Mouse (Mus musculus) forebrain, embryonic 12.5 days (tissue): ENCODE results near the gene Opcml. TPM values are rescaled to one million over a fixed set of nuclear protein-coding genes. Genes with fewer than 3 reads are reported as not detected.

Experiments used
- ATAC-seq: fragments of 200-750 bp; cut with Nextera tagmentation; 2 replicates; pipeline ENCODE4 v1.8.0; 2017; ENCODE audit warnings: moderate TSS enrichment; ENCODE audit not compliant: low FRiP score
- H3K27ac ChIP-seq: fragments of 300-500 bp; sonication (generic); 2 replicates; pipeline ENCODE4 v1.5.1; 2016; ENCODE audit warnings: mild to moderate bottlenecking
- H3K27me3 ChIP-seq: fragments of 300-500 bp; sonication (generic); 2 replicates; pipeline ENCODE4 v1.6.1; 2016; ENCODE audit warnings: mild to moderate bottlenecking
- H3K36me3 ChIP-seq: fragments of 300-500 bp; sonication (generic); replicated peaks from 2 replicates; pipeline ENCODE4 v1.6.1; 2016; ENCODE audit warnings: mild to moderate bottlenecking
- H3K4me1 ChIP-seq: fragments of 300-500 bp; sonication (generic); 2 replicates; pipeline ENCODE4 v1.6.1; 2016
- H3K4me2 ChIP-seq: fragments of 300-500 bp; sonication (generic); 2 replicates; pipeline ENCODE4 v1.6.1; 2016; ENCODE audit warnings: mild to moderate bottlenecking, moderate library complexity
- H3K4me3 ChIP-seq: fragments of 300-500 bp; sonication (generic); replicated peaks from 2 replicates; pipeline ENCODE4 v1.5.1; 2016; ENCODE audit warnings: mild to moderate bottlenecking
- H3K9ac ChIP-seq: fragments of 300-500 bp; sonication (generic); 2 replicates; pipeline ENCODE4 v1.6.1; 2016; ENCODE audit warnings: mild to moderate bottlenecking
- H3K9me3 ChIP-seq: fragments of 300-500 bp; sonication (generic); 2 replicates; pipeline ENCODE4 v1.6.1; 2016
- WGBS: fragments of 180-500 bp; shearing (Covaris S2); methylation state at CpG from one replicate; pipeline ENCODE4 v1.1.7; 2016; 5-methylcytosine and 5-hydroxymethylcytosine counted together
- polyA plus RNA-seq: library from polyadenylated mRNA; unstranded; fragments of >200 nt; fragmentation: Nextera tagmentation; extraction: Ambion mirVana; gene quantifications from 2 replicates; pipeline ENCODE4 v1.2.1, GENCODE M21; 2016

The Opcml gene
- polyA plus RNA-seq, 1 experiment from 2014 or later = 6.2 TPM

- Histone ChIP-seq H3K27me3 (no peaks in the 10 kb centered on the region; the same call in 1 of the 2 replicates), H3K27ac (no peak overlapping the region), H3K9ac (no peak overlapping the region), H3K4me2 (no peak overlapping the region), H3K4me1 (no peaks in the 10 kb centered on the region; the same call in 1 of the 2 replicates), H3K9me3 (no peaks in the 10 kb centered on the region), H3K36me3 (no peaks in the 10 kb centered on the region), H3K4me3 (no peak overlapping the region)
- ATAC-seq = no peak
- WGBS = 93% methylated on average over 2 of the region's 2 CpGs
Measured at GRCm38 (mm10) chr9:28196550-28196949, 406.0 kb downstream of the Opcml start.

DNA sequence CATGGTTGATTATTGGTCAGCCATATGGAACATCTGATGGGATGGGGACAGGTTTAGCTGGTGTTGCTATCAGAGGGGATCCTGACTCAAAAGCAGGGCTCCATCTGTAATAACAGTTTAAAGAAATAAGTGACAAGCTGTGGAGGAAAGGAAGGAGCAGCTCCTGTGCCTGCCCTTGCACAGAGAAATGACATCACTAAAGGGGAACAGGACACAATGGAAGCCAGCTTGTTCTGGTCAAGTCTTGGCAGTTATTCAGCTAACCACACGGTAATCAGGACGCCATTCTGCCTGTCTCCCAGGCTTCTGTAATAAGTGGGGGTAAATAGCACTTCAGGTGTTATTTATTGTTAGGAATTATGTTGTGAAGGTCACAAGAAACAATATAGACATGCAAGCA, 406.5 kb downstream of the Opcml start:
- Histone ChIP-seq H3K27me3 (no peaks in the 10 kb centered on the region; the same call in 1 of the 2 replicates), H3K4me2 (no peak overlapping the region), H3K9me3 (no peaks in the 10 kb centered on the region), H3K36me3 (no peaks in the 10 kb centered on the region), H3K4me3 (no peak overlapping the region), H3K4me1 (no peaks in the 10 kb centered on the region; the same call in 1 of the 2 replicates), H3K27ac (no peak overlapping the region), H3K9ac (no peak overlapping the region)
- ATAC-seq = no peak
- 60% methylated on average over 2 of the region's 2 CpGs for WGBS

DNA sequence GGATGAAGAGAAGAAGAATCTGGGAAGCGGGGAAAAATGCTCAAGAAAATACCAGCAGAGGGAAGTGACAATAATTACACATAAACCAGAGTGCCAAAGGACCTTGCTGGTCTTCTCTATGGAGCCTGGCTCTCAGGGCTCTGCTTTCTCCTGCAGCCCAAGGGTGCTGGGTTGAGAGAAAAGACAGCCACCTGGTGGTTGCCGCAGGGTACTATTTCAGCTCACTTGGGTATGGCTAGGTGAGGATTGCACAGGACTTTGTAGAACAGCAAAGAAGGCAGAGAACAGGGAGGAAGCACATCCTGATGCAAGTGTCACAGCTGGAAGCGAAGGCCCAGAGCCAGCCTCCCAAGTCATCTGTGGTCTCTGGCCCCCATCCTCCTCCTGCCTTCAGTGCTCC, 407.1 kb downstream of the Opcml start:
- Histone ChIP-seq H3K9ac (no peak overlapping the region), H3K27me3 (no peaks in the 10 kb centered on the region; the same call in 1 of the 2 replicates), H3K27ac (no peak overlapping the region), H3K36me3 (no peaks in the 10 kb centered on the region), H3K4me1 (no peaks in the 10 kb centered on the region; the same call in 1 of the 2 replicates), H3K4me2 (no peak overlapping the region), H3K9me3 (no peaks in the 10 kb centered on the region), H3K4me3 (no peak overlapping the region)
- ATAC-seq = peak; percentile 86
- 57% methylated on average over 3 of the region's 3 CpGs for WGBS

- Histone ChIP-seq H3K9ac (no peak overlapping the region), H3K27ac (no peak overlapping the region)
Measured at GRCm38 (mm10) chr9:28198106-28198694, 407.6 kb downstream of the Opcml start.

DNA sequence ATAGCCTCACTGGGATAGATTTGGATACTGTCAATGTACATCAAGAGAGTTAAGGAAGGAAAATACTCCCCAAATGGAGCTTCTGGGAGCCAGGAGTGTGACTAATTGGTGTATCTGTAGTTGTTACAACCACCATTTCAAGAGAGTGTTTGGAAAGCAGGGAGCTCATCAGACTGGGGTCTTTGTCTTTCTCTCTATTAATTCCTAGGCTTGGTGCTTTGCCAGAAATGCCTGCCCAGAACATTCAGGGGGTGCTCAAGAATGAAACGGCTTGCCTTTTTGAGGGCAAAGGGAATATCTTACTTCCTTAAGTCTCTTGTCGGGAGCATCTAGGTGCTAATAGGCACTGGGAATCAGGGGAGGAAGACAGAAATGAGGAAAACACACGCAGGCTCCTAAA, 416.9 kb downstream of the Opcml start:
- Histone ChIP-seq H3K9me3 (no peaks in the 10 kb centered on the region), H3K9ac (no peak overlapping the region), H3K4me2 (no peak overlapping the region), H3K36me3 (no peaks in the 10 kb centered on the region), H3K27ac (no peak overlapping the region), H3K4me3 (no peak overlapping the region), H3K27me3 (no peaks in the 10 kb centered on the region), H3K4me1 (peaks cover 6% of the 10 kb centered on the region; the same call in 1 of the 2 replicates)
- WGBS = 53% methylated on average over 3 of the region's 3 CpGs
- no peak for ATAC-seq

More at GRCm38 (mm10) chr9:28198106-28198694, 407.6 kb downstream of the Opcml start:
- Histone ChIP-seq H3K27me3 (no peaks in the 10 kb centered on the region; the same call in 1 of the 2 replicates), H3K4me3 (no peak overlapping the region), H3K4me2 (no peak overlapping the region), H3K36me3 (no peaks in the 10 kb centered on the region), H3K9me3 (no peaks in the 10 kb centered on the region), H3K4me1 (no peaks in the 10 kb centered on the region; the same call in 1 of the 2 replicates)
- WGBS = 62% methylated on average over 5 of the region's 5 CpGs
- ATAC-seq = no peak

- Histone ChIP-seq H3K4me2 (no peak overlapping the region), H3K27ac (no peak overlapping the region), H3K27me3 (no peaks in the 10 kb centered on the region), H3K9me3 (no peaks in the 10 kb centered on the region), H3K9ac (no peak overlapping the region), H3K4me1 (peaks cover 6% of the 10 kb centered on the region; the same call in 1 of the 2 replicates), H3K36me3 (no peaks in the 10 kb centered on the region), H3K4me3 (no peak overlapping the region)
- no peak for ATAC-seq
- WGBS = 83% methylated on average over 1 of the region's 1 CpGs
Measured at GRCm38 (mm10) chr9:28208696-28209095, 418.1 kb downstream of the Opcml start.

GRCm38 (mm10) chr9:28211877-28212276, 421.3 kb downstream of the Opcml start:
- no peaks in the 10 kb centered on the region for H3K36me3 ChIP-seq
- no peaks in the 10 kb centered on the region for H3K27me3 ChIP-seq
- H3K4me1 ChIP-seq = peaks cover 6% of the 10 kb centered on the region; the same call in 1 of the 2 replicates
- WGBS = 14% methylated on average over 1 of the region's 1 CpGs
- no peak overlapping the region for H3K4me2 ChIP-seq
- H3K4me3 ChIP-seq = no peak overlapping the region
- H3K27ac ChIP-seq = 0 out of 2 replicates have a peak overlapping the region, but pooled peaks have one; percentile 26
- ATAC-seq = peak; percentile 87; the same call in 1 of the 2 replicates
- no peaks in the 10 kb centered on the region for H3K9me3 ChIP-seq
- no peak overlapping the region for H3K9ac ChIP-seq

- H3K9ac ChIP-seq = no peak overlapping the region
- H3K27me3 ChIP-seq = no peaks in the 10 kb centered on the region
- no peak overlapping the region for H3K4me3 ChIP-seq
- H3K27ac ChIP-seq = no peak overlapping the region
- H3K4me2 ChIP-seq = no peak overlapping the region
- H3K9me3 ChIP-seq = no peaks in the 10 kb centered on the region
- no peak for ATAC-seq
- no peaks in the 10 kb centered on the region for H3K36me3 ChIP-seq
- H3K4me1 ChIP-seq = 0 out of 2 replicates have a peak, but pooled peaks cover 3% of the 10 kb centered on the region
- 62% methylated on average over 4 of the region's 4 CpGs for WGBS
Measured at GRCm38 (mm10) chr9:28213893-28214292, 423.3 kb downstream of the Opcml start.

DNA sequence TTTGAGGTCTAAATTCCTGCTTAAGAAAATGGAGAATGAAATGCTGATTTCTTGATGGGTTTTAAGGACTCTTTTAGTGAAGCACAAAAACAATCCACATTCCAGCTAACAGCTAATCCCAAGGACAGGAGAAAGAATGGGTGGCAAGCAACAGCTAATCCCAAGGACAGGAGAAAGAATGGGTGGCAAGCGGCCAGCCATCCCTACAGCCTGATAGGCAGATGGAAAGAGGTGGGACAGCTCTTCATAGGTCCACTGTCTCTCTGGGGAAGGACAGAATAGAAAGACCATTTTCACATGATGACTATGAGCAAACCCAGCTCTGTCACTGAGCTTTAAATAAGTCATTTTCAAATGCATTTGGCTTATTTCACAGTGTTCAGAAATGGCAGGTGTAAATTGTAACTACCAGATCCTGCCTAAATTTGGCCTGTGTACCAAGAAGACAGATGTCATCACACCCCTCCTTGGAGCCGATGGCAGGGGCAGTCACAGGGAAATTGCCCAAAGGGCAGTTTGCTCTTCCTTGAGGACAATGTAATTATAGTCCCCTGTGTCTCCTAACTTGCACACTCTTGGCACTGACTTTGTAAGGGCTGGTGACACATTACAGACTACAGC, 427.6 kb downstream of the Opcml start:
- WGBS = 51% methylated on average over 2 of the region's 2 CpGs
- Histone ChIP-seq H3K4me1 (no peaks in the 10 kb centered on the region), H3K27me3 (no peaks in the 10 kb centered on the region), H3K4me2 (no peak overlapping the region), H3K9me3 (no peaks in the 10 kb centered on the region), H3K36me3 (no peaks in the 10 kb centered on the region), H3K9ac (no peak overlapping the region), H3K27ac (no peak overlapping the region), H3K4me3 (no peak overlapping the region)
- ATAC-seq = no peak

GRCm38 (mm10) chr9:28222726-28223125, 432.2 kb downstream of the Opcml start:
- ATAC-seq = no peak
- Histone ChIP-seq H3K36me3 (no peaks in the 10 kb centered on the region), H3K27me3 (no peaks in the 10 kb centered on the region), H3K4me3 (no peak overlapping the region), H3K9ac (no peak overlapping the region), H3K9me3 (no peaks in the 10 kb centered on the region), H3K4me2 (no peak overlapping the region), H3K4me1 (no peaks in the 10 kb centered on the region), H3K27ac (no peak overlapping the region)
- WGBS = 66% methylated on average over 2 of the region's 2 CpGs

- Histone ChIP-seq H3K9me3 (no peaks in the 10 kb centered on the region), H3K36me3 (no peaks in the 10 kb centered on the region), H3K9ac (no peak overlapping the region), H3K4me2 (no peak overlapping the region), H3K4me1 (no peaks in the 10 kb centered on the region), H3K27me3 (no peaks in the 10 kb centered on the region), H3K27ac (no peak overlapping the region), H3K4me3 (no peak overlapping the region)
- no peak for ATAC-seq
- WGBS = 77% methylated on average over 8 of the region's 8 CpGs
Measured at GRCm38 (mm10) chr9:28225824-28226569, 435.4 kb downstream of the Opcml start.

- H3K4me3 ChIP-seq = no peak overlapping the region
- no peak overlapping the region for H3K9ac ChIP-seq
- H3K36me3 ChIP-seq = no peaks in the 10 kb centered on the region
- H3K4me1 ChIP-seq = no peaks in the 10 kb centered on the region
- H3K9me3 ChIP-seq = no peaks in the 10 kb centered on the region
- H3K27ac ChIP-seq = no peak overlapping the region
- ATAC-seq = no peak
- H3K4me2 ChIP-seq = no peak overlapping the region
- H3K27me3 ChIP-seq = no peaks in the 10 kb centered on the region
- 64% methylated on average over 5 of the region's 5 CpGs for WGBS
Measured at GRCm38 (mm10) chr9:28226570-28226951, 436.0 kb downstream of the Opcml start.
